Mouse (Mus musculus): ENCODE data around the gene 4930564D02Rik. TPM values are rescaled to one million over a fixed set of nuclear protein-coding genes. Genes with fewer than 3 reads are reported as not detected.

The 4930564D02Rik gene
- polyA plus RNA-seq, 1 experiment from 2014 or later, result not detected

DNA sequence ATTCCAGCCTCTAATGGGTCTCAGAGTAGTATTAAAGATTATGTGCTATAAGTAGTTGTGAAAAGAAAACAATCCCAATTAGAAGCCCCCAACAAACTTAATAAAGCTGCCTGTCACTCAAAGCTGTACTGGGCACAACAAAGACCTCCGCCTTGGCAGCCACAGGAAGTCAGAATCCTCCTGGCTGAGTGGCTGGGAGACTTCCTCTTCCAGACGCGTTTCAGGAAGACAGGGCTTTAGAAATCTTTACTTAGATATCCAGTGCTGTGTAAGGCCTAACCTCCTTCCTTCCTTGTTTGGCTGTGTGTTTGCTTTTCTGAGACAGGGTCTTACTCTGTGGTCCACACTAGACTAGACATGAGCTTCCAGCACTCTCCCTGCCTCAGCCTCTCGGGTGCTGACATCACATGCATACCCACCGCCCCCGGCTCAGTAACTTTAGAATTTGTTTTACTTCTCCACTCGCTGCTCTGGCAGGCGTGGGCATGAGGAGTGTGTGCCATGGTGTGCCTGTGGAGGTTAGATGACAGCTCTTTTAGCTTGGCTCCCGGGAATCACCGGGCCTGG lies 30.3 kb upstream of the 4930564D02Rik start:
- no peaks in the 10 kb centered on the region for H3K27me3 ChIP-seq (ENCODE audit: insufficient read depth, low read length)
- H3K9ac ChIP-seq, result no peak overlapping the region
- DNase-seq (peak; percentile 44), ATAC-seq (ENCODE audit: insufficient read depth) (peak; percentile 41; the same call in 1 of the 2 replicates)
- peaks cover 75% of the 10 kb centered on the region for H3K36me3 ChIP-seq (ENCODE audit: insufficient read depth)
- H3K4me3 ChIP-seq (ENCODE audit: low read depth, low read length), result no peak overlapping the region
- peak overlapping the region; percentile 43; the same call in 1 of the 2 replicates for H3K27ac ChIP-seq (ENCODE audit: low read depth)
- WGBS, result 74% methylated on average over 10 of the region's 10 CpGs
- no peak for TF ChIP-seq CTCF (IDR thresholded peaks at IDR 0.05; ENCODE audit: low read depth)
- H3K4me1 ChIP-seq (ENCODE audit: insufficient read depth), result no peaks in the 10 kb centered on the region; the same call in 1 of the 2 replicates
- H3K9me3 ChIP-seq (ENCODE audit: low read depth, low read length), result no peaks in the 10 kb centered on the region
- no peak overlapping the region for H3K4me2 ChIP-seq

DNA sequence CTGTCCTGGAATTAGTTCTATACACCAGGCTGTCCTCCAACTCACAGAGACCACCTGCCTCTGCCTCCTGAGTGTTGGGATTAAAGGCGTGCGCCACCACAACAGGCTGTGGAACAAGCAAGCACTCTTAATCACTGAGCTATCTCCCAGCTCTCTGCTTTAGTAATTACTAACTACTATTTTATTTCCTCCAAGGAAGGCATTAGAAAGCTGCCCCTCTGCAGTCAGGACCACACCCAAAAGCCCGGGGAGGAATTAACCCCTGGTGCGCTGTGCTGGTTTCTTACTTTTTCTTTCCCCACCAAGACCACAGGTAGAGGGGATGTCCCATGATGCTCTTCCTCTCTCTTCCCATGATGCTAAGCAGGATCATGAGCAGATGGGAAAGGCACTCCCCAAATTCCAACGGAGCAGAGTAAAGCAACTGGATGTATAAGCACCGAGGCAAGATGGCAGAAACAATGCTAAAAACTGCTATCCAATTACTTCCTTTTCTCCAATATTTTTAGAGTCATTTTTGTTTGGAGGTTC lies 29.3 kb upstream of the 4930564D02Rik start:
- WGBS, result 82% methylated on average over 6 of the region's 6 CpGs
- no peak overlapping the region for H3K9ac ChIP-seq
- no peaks in the 10 kb centered on the region for H3K9me3 ChIP-seq (ENCODE audit: low read depth, low read length)
- TF ChIP-seq CTCF (IDR thresholded peaks at IDR 0.05; ENCODE audit: low read depth), result no peak
- H3K27me3 ChIP-seq (ENCODE audit: insufficient read depth, low read length), result no peaks in the 10 kb centered on the region
- no peaks in the 10 kb centered on the region; the same call in 1 of the 2 replicates for H3K4me1 ChIP-seq (ENCODE audit: insufficient read depth)
- no peak overlapping the region for H3K4me2 ChIP-seq
- no peak for DNase-seq
- no peak overlapping the region for H3K4me3 ChIP-seq (ENCODE audit: low read depth, low read length)
- H3K36me3 ChIP-seq (ENCODE audit: insufficient read depth), result peaks cover 67% of the 10 kb centered on the region
- ATAC-seq (ENCODE audit: insufficient read depth), result no peak
- no peak overlapping the region for H3K27ac ChIP-seq (ENCODE audit: low read depth)

GRCm38 (mm10) chr3:105040002-105040401 lies 26.6 kb upstream of the 4930564D02Rik start:
- no peaks in the 10 kb centered on the region for H3K27me3 ChIP-seq (ENCODE audit: insufficient read depth, low read length)
- no peak overlapping the region for H3K4me3 ChIP-seq (ENCODE audit: low read depth, low read length)
- no peak overlapping the region for H3K9ac ChIP-seq
- H3K4me2 ChIP-seq, result no peak overlapping the region
- WGBS, result 41% methylated on average over 8 of the region's 8 CpGs
- peaks cover 40% of the 10 kb centered on the region for H3K36me3 ChIP-seq (ENCODE audit: insufficient read depth)
- H3K27ac ChIP-seq (ENCODE audit: low read depth), result peak overlapping the region; percentile 25; the same call in 1 of the 2 replicates
- no peak for DNase-seq
- no peaks in the 10 kb centered on the region; the same call in 1 of the 2 replicates for H3K4me1 ChIP-seq (ENCODE audit: insufficient read depth)
- peak; percentile 32; the same call in 1 of the 2 replicates for ATAC-seq (ENCODE audit: insufficient read depth)
- no peak for TF ChIP-seq CTCF (IDR thresholded peaks at IDR 0.05; ENCODE audit: low read depth)
- H3K9me3 ChIP-seq (ENCODE audit: low read depth, low read length), result no peaks in the 10 kb centered on the region

- TF ChIP-seq CTCF (IDR thresholded peaks at IDR 0.05; ENCODE audit: low read depth), result no peak
Observed at GRCm38 (mm10) chr3:105040983-105041625, 25.5 kb upstream of the 4930564D02Rik start.

DNA sequence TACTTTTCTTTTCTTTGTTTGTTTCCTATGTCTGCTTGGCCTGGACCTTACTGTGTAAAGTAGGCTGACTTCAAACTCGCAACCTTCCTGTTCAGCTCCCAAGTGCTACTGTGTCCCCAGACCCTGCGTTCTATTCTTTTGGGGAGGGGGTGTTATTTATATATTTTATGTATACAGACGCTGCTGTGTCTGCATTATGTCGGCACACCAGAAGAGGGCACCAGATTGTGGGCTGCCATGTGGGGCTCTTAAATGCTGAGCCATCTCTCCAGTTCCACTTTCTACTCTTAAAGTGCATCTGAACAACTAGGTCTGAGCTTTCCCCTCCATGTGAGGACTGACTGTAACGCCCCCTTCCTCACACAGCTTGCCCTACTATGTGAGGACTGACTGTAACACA lies 22.9 kb upstream of the 4930564D02Rik start:
- DNase-seq (no peak), ATAC-seq (ENCODE audit: insufficient read depth) (no peak)
- Histone ChIP-seq H3K4me2 (no peak overlapping the region), H3K27ac (ENCODE audit: low read depth) (no peak overlapping the region), H3K4me1 (ENCODE audit: insufficient read depth) (no peaks in the 10 kb centered on the region; the same call in 1 of the 2 replicates), H3K27me3 (ENCODE audit: insufficient read depth, low read length) (no peaks in the 10 kb centered on the region), H3K4me3 (ENCODE audit: low read depth, low read length) (no peak overlapping the region), H3K9ac (no peak overlapping the region), H3K9me3 (ENCODE audit: low read depth, low read length) (no peaks in the 10 kb centered on the region), H3K36me3 (ENCODE audit: insufficient read depth) (peaks cover 4% of the 10 kb centered on the region; the same call in 1 of the 2 replicates)
- TF ChIP-seq CTCF (IDR thresholded peaks at IDR 0.05; ENCODE audit: low read depth), result no peak
- WGBS, result 78% methylated on average over 5 of the region's 5 CpGs

More at GRCm38 (mm10) chr3:105040983-105041625, 25.5 kb upstream of the 4930564D02Rik start:
- no peak overlapping the region for H3K4me2 ChIP-seq
- H3K9me3 ChIP-seq (ENCODE audit: low read depth, low read length), result no peaks in the 10 kb centered on the region
- WGBS, result 86% methylated on average over 9 of the region's 9 CpGs
- no peak overlapping the region for H3K27ac ChIP-seq (ENCODE audit: low read depth)
- no peaks in the 10 kb centered on the region for H3K27me3 ChIP-seq (ENCODE audit: insufficient read depth, low read length)
- no peaks in the 10 kb centered on the region; the same call in 1 of the 2 replicates for H3K4me1 ChIP-seq (ENCODE audit: insufficient read depth)
- DNase-seq (no peak), ATAC-seq (ENCODE audit: insufficient read depth) (no peak)
- H3K9ac ChIP-seq, result no peak overlapping the region
- H3K36me3 ChIP-seq (ENCODE audit: insufficient read depth), result peaks cover 29% of the 10 kb centered on the region
- no peak overlapping the region for H3K4me3 ChIP-seq (ENCODE audit: low read depth, low read length)

DNA sequence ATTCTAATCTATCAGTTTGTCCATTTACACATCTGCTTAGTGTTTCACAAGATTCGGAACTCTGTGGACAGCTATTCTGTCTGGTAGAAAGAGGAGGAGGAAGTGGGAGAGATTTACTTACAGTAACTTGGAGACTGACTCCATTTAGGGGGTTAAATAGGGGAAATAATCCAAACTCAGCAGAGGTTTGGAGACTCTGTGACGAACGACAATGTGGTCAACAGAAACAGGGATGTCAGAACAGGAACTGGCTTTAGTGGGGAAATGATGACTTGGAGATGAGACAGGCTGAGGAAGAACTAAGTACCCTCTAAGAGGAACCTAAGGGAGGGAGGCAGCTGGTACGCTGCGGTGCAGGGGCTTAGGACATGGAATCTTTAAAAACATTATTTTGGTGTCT lies 19.8 kb upstream of the 4930564D02Rik start:
- ATAC-seq (ENCODE audit: insufficient read depth) (no peak), DNase-seq (no peak)
- Histone ChIP-seq H3K9ac (no peak overlapping the region), H3K4me1 (ENCODE audit: insufficient read depth) (0 out of 2 replicates have a peak, but pooled peaks cover 8% of the 10 kb centered on the region), H3K4me2 (no peak overlapping the region; the same call in 1 of the 2 replicates), H3K27ac (ENCODE audit: low read depth) (no peak overlapping the region), H3K4me3 (ENCODE audit: low read depth, low read length) (no peak overlapping the region), H3K36me3 (ENCODE audit: insufficient read depth) (no peaks in the 10 kb centered on the region), H3K27me3 (ENCODE audit: insufficient read depth, low read length) (no peaks in the 10 kb centered on the region), H3K9me3 (ENCODE audit: low read depth, low read length) (no peaks in the 10 kb centered on the region)
- 53% methylated on average over 5 of the region's 5 CpGs for WGBS
- TF ChIP-seq CTCF (IDR thresholded peaks at IDR 0.05; ENCODE audit: low read depth), result no peak

DNA sequence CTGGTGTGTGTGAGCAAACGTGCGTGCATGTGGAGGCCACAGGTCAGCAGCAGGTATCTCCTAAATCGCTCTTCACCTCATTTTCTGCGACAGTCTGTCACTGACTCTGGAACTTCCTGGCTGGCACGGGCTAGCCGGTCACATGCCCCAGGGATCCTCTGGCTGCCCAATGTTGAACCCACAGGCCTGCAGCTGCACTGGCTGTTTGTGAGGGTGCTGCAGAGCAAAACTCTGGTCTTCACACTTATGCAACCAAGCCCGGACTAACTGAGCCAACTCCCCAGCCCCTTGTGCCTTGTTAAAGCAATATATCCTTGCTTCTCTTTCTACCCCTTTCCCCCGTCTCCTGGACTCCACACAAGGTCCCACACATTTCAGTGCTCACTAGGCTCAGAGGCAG lies 19.0 kb upstream of the 4930564D02Rik start:
- 0 out of 2 replicates have a peak, but pooled peaks cover 8% of the 10 kb centered on the region for H3K4me1 ChIP-seq (ENCODE audit: insufficient read depth)
- DNase-seq (peak; percentile 24), ATAC-seq (ENCODE audit: insufficient read depth) (no peak)
- H3K9me3 ChIP-seq (ENCODE audit: low read depth, low read length), result no peaks in the 10 kb centered on the region
- no peak overlapping the region for H3K4me2 ChIP-seq
- TF ChIP-seq CTCF (IDR thresholded peaks at IDR 0.05; ENCODE audit: low read depth), result no peak
- WGBS, result 43% methylated on average over 8 of the region's 8 CpGs
- no peaks in the 10 kb centered on the region for H3K27me3 ChIP-seq (ENCODE audit: insufficient read depth, low read length)
- no peak overlapping the region for H3K9ac ChIP-seq
- H3K27ac ChIP-seq (ENCODE audit: low read depth), result peak overlapping the region; percentile 30; the same call in 1 of the 2 replicates
- no peaks in the 10 kb centered on the region for H3K36me3 ChIP-seq (ENCODE audit: insufficient read depth)
- no peak overlapping the region for H3K4me3 ChIP-seq (ENCODE audit: low read depth, low read length)

Measured in lung, embryonic 14.5 days (tissue).